Mouse (Mus musculus): ENCODE data around the gene Ak4. TPM values are rescaled to one million over a fixed set of nuclear protein-coding genes. Genes with fewer than 3 reads are reported as not detected.

Gene Ak4
- polyA plus RNA-seq (2017; shearing (Covaris generic)), result under 1 TPM; 0.13 to 0.43 TPM

GRCm38 (mm10) chr4:101419151-101419910 is at the start of gene Ak4:
Gene Ak4 (plus strand): TSS chr4:101419277.

GRCm38 (mm10) chr4:101496534-101497237 is 77.6 kb downstream of the Ak4 start, which contains the start of gene Dnajc6:
Gene Dnajc6 (plus strand): TSS chr4:101496648.

Other genes with a start within 250 kb of the Ak4 start
- gene Jak1, start 154.0 kb upstream of the Ak4 start, polyA plus RNA-seq (2017; shearing (Covaris generic)), result 100 to 1,000 TPM; 501 to 602 TPM
- gene Dnajc6, start 77.4 kb downstream of the Ak4 start, polyA plus RNA-seq (2017; shearing (Covaris generic)), result 1 to 10 TPM in 1 of 2 experiments, under 1 TPM in 1; 0.65 to 2.2 TPM
- gene Leprot, start 228.4 kb downstream of the Ak4 start, polyA plus RNA-seq (2017; shearing (Covaris generic)), result 10 to 100 TPM; 71.6 to 81.7 TPM

Measured in inflammation-experienced regulatory T-cells (primary cell).